Mouse (Mus musculus): ENCODE measurements around the gene Sapcd2. TPM values are rescaled to one million over a fixed set of nuclear protein-coding genes. Genes with fewer than 3 reads are reported as not detected.
"Not testable (repeated sequence)": the region's sequence is repeated elsewhere in the genome, so short reads cannot be mapped to it uniquely, and the experiment has no call there.

The Sapcd2 gene
- total RNA-seq, 2 experiments from 2014 or later = 1.2 to 1.6 TPM

- intact Hi-C loops (cut with DNase I; ENCODE audit: low total_unique reads); DNase-seq: not testable (repeated sequence)
Measured at GRCm38 (mm10) chr2:25413436-25413835, 41.3 kb downstream of the Sapcd2 start.

GRCm38 (mm10) chr2:25417426-25417825, 45.3 kb downstream of the Sapcd2 start:
- intact Hi-C loops (cut with DNase I; ENCODE audit: low total_unique reads) = no loop called here
- DNase-seq = no peak

- intact Hi-C loops (cut with DNase I; ENCODE audit: low total_unique reads) = loop anchor here (5.0 kb wide), 1 partner anchor 60 kb away; no protein-coding TSS in a partner anchor
- no peak for DNase-seq
Measured at GRCm38 (mm10) chr2:25421896-25422295, 49.8 kb downstream of the Sapcd2 start.

GRCm38 (mm10) chr2:25422587-25423410, 50.7 kb downstream of the Sapcd2 start, which contains the start of gene Fut7:
TSS of gene Fut7 (plus strand) at chr2:25423267.
- no peak for DNase-seq
- intact Hi-C loops (cut with DNase I; ENCODE audit: low total_unique reads) = loop anchor here (5.0 kb wide), 1 partner anchor 60 kb away; no protein-coding TSS in a partner anchor

GRCm38 (mm10) chr2:25423626-25424025, 51.5 kb downstream of the Sapcd2 start:
- intact Hi-C loops (cut with DNase I; ENCODE audit: low total_unique reads) = loop anchor here (5.0 kb wide), 1 partner anchor 59 kb away; no protein-coding TSS in a partner anchor
- no peak for DNase-seq

- intact Hi-C loops (cut with DNase I; ENCODE audit: low total_unique reads) = no loop called here
- no peak for DNase-seq
Measured at GRCm38 (mm10) chr2:25425481-25425880, 53.4 kb downstream of the Sapcd2 start.

- DNase-seq = peak; percentile 67
- intact Hi-C loops (cut with DNase I; ENCODE audit: low total_unique reads) = no loop called here
Measured at GRCm38 (mm10) chr2:25426721-25427191, 54.6 kb downstream of the Sapcd2 start.

GRCm38 (mm10) chr2:25427256-25427655, 55.1 kb downstream of the Sapcd2 start:
- no peak for DNase-seq
- intact Hi-C loops (cut with DNase I; ENCODE audit: low total_unique reads) = no loop called here

Other genes with a start within 250 kb of the Sapcd2 start
- gene Nrarp, start 191.6 kb upstream of the Sapcd2 start, total RNA-seq (2021) = 10 to 100 TPM; 11.3 to 13.6 TPM
- 1 to 10 TPM; 1.9 TPM for gene Tor4a, start 175.4 kb upstream of the Sapcd2 start, total RNA-seq (2021)
- 10 to 100 TPM; 24.1 to 26.1 TPM for gene Nelfb, start 160.8 kb upstream of the Sapcd2 start, total RNA-seq (2021)
- not detected for gene Stpg3, start 157.7 kb upstream of the Sapcd2 start, total RNA-seq (2021)
- not detected for gene Fam166a, start 153.6 kb upstream of the Sapcd2 start, total RNA-seq (2021)
- 100 to 1,000 TPM; 291 to 431 TPM for gene Tubb4b, start 147.6 kb upstream of the Sapcd2 start, total RNA-seq (2021)
- gene Slc34a3, start 138.0 kb upstream of the Sapcd2 start, total RNA-seq (2021) = not detected
- not detected for gene Rnf224, start 135.5 kb upstream of the Sapcd2 start, total RNA-seq (2021)
- gene Rnf208, start 130.1 kb upstream of the Sapcd2 start, total RNA-seq (2021) = 1 to 10 TPM in 1 of 2 experiments, under 1 TPM in 1; 0.66 to 1.4 TPM
- not detected for gene Cysrt1, start 129.9 kb upstream of the Sapcd2 start, total RNA-seq (2021)
- 1 to 10 TPM in 1 of 2 experiments, not detected in 1; 1.5 TPM for gene AL732309.1, start 125.5 kb upstream of the Sapcd2 start, total RNA-seq (2021)
- gene Tmem203, start 116.9 kb upstream of the Sapcd2 start, total RNA-seq (2021) = 10 to 100 TPM; 13.5 to 13.6 TPM
- gene Tprn, start 109.7 kb upstream of the Sapcd2 start, total RNA-seq (2021) = 1 to 10 TPM; 2.8 to 5.0 TPM
- 10 to 100 TPM; 28.9 to 34.2 TPM for gene Ssna1, start 99.9 kb upstream of the Sapcd2 start, total RNA-seq (2021)
- 10 to 100 TPM; 29.7 to 31.0 TPM for gene Anapc2, start 99.8 kb upstream of the Sapcd2 start, total RNA-seq (2021)
- not detected for gene Tmem210, start 84.2 kb upstream of the Sapcd2 start, total RNA-seq (2021)
- not detected for gene Lrrc26, start 82.4 kb upstream of the Sapcd2 start, total RNA-seq (2021)
- under 1 TPM in 1 of 2 experiments, not detected in 1; 0.22 TPM for gene Grin1, start 53.1 kb upstream of the Sapcd2 start, total RNA-seq (2021)
- gene Man1b1, start 40.0 kb upstream of the Sapcd2 start, total RNA-seq (2021) = 10 to 100 TPM; 16.7 to 17.0 TPM
- gene Dpp7, start 16.0 kb upstream of the Sapcd2 start, total RNA-seq (2021) = 1 to 10 TPM; 6.0 to 6.6 TPM
- 1 to 10 TPM; 5.2 to 5.8 TPM for gene Uap1l1, start 6.6 kb upstream of the Sapcd2 start, total RNA-seq (2021)
- 10 to 100 TPM; 19.0 to 25.2 TPM for gene Entpd2, start 23.6 kb downstream of the Sapcd2 start, total RNA-seq (2021)
- 10 to 100 TPM; 24.0 to 28.1 TPM for gene Npdc1, start 27.0 kb downstream of the Sapcd2 start, total RNA-seq (2021)
- not detected for gene Fut7, start 50.9 kb downstream of the Sapcd2 start, total RNA-seq (2021)
- gene Abca2, start 56.4 kb downstream of the Sapcd2 start, total RNA-seq (2021) = 10 to 100 TPM in 1 of 2 experiments, 1 to 10 TPM in 1; 9.2 to 11.6 TPM
- not detected for gene Clic3, start 84.5 kb downstream of the Sapcd2 start, total RNA-seq (2021)
- 10 to 100 TPM; 15.7 to 18.9 TPM for gene Paxx, start 88.8 kb downstream of the Sapcd2 start, total RNA-seq (2021)
- gene Ptgds, start 97.7 kb downstream of the Sapcd2 start, total RNA-seq (2021) = 1 to 10 TPM; 1.3 to 1.4 TPM
- gene Lcn12, start 121.6 kb downstream of the Sapcd2 start, total RNA-seq (2021) = not detected
- 10 to 100 TPM; 68.6 to 70.5 TPM for gene Fbxw5, start 128.4 kb downstream of the Sapcd2 start, total RNA-seq (2021)
- gene C8g, start 129.4 kb downstream of the Sapcd2 start, total RNA-seq (2021) = under 1 TPM; 0.91 to 0.98 TPM
- gene Traf2, start 174.6 kb downstream of the Sapcd2 start, total RNA-seq (2021) = 10 to 100 TPM in 1 of 2 experiments, 1 to 10 TPM in 1; 9.7 to 13.3 TPM
- gene Edf1, start 185.5 kb downstream of the Sapcd2 start, total RNA-seq (2021) = 100 to 1,000 TPM; 164 to 173 TPM
- gene Mamdc4, start 202.5 kb downstream of the Sapcd2 start, total RNA-seq (2021) = under 1 TPM; 0.68 to 0.80 TPM
- 10 to 100 TPM; 42.6 to 44.8 TPM for gene Phpt1, start 202.9 kb downstream of the Sapcd2 start, total RNA-seq (2021)
- gene Ajm1, start 209.4 kb downstream of the Sapcd2 start, total RNA-seq (2021) = under 1 TPM in 1 of 2 experiments, not detected in 1; 0.10 TPM
- gene Rabl6, start 236.2 kb downstream of the Sapcd2 start, total RNA-seq (2021) = 10 to 100 TPM; 39.5 to 41.0 TPM
- not detected for gene Ccdc183, start 245.4 kb downstream of the Sapcd2 start, total RNA-seq (2021)
- 10 to 100 TPM; 12.1 to 14.3 TPM for gene Tmem141, start 249.7 kb downstream of the Sapcd2 start, total RNA-seq (2021)